Mouse (Mus musculus) CD8-positive naive resting alpha-beta T cell, adult 57 days (primary cell): ENCODE measurements around the gene Ncoa7. TPM values are rescaled to one million over a fixed set of nuclear protein-coding genes. Genes with fewer than 3 reads are reported as not detected.

Experiments
- total RNA-seq: library from RNA; stranded (reverse); gene quantifications from one replicate; pipeline ENCODE4 v1.2.4, GENCODE M21; 2023

The Ncoa7 gene
- 17.3 TPM for total RNA-seq

DNA sequence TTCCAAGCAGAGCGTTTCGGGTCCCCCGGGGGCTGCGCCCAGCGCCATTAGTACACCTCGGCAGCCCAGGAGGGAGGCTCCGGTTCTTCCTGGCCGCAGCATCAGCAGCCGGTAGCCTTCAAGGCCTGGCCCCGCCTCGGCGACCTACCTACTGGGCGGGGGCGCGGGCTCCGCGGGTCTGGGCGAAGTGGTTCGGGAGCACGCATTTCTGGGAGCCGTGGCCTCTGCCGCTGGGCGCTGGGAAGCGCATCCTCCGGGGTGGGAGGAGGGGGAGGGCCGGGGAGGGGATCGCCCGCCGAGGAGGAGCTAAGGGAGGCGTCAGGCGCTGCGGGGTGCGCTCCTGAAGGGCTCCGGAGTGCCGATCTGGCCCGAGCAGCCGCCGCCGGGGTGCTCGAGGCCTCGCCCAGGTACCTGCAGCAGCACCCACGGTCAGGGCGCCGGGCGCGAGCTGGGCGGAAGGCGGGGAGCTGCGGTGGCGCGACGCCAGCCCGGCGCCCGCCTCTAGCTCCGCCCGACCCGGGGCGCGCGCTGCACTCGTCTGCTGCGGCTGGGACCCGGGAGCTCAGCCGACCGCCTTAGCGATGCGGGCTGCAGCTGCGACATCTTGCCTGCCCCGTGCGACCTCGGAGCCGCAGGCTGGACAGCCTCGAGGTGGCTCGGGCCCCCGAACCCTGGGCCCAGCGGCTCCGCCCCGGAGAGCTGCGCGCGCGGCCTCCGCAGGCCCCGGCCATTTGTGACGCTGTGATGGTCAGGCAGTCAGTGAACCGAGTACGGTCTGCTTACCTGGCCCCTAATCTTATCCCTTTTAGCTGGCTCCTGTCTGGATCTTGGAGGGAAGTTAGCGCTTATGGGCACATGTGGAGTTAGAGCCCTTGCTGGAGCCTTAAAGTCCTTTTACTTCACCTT lies at the start of gene Ncoa7:
Gene Ncoa7 (minus strand): TSS at position 646 of the 906 bp plus-strand sequence.

DNA sequence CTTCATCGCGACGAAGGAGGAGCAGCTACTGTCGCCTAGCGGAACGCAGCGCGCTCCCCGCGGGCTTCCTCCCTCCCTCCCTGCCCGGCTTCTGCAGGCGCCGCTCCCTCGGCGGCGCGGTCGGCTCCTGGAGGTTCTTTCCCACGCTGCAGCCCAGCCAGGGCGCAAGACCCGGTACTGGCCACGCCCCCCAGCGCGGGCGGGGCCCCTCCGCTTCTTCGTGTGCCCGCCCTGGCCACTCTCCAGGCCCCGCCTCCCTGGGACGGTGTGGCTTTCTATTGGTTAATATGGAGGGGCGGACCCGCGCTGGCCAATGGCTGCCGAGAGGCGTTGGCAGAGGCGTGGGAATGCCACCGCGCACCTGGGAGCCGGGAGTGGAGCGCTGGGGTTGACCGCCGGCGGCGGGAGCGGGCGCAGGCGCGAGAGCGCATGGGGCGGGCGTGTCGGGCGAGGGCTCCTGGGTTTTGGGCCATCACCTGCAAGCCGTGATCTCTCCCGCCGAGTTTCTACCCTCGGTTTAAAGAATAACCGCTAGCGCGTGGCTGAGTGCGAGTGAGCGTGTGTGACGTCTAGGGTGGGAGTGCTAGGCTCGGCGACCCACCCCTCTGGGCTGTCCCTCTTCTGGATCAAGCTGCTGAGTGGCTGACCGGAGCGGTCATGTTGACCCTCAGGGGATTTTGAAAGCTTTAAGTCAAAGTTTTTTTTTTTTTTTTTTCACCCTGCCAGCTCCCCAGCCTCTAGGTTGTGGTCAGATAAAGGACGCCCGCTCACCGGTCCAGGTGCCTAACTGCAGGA lies 39.7 kb upstream of the Ncoa7 start, which contains the start of gene Hey2:
Gene Hey2 (minus strand): TSS at position 159 of the 795 bp plus-strand sequence.

GRCm38 (mm10) chr10:30629513-30629912 lies 173.6 kb downstream of the Ncoa7 start, which contains the start of gene Hint3:
TSS of gene Hint3 (minus strand) at chr10:30629632.

GRCm38 (mm10) chr10:30600542-30600966 lies 202.6 kb downstream of the Ncoa7 start, which contains the start of gene Trmt11:
TSS of gene Trmt11 (minus strand) at chr10:30600749.

Other genes with a start within 250 kb of the Ncoa7 start
- 14.8 TPM for gene Trmt11, start 202.6 kb downstream of the Ncoa7 start, total RNA-seq
- 12.7 TPM for gene Hint3, start 173.7 kb downstream of the Ncoa7 start, total RNA-seq
- gene Hey2, start 39.5 kb upstream of the Ncoa7 start, total RNA-seq = not detected